Mouse (Mus musculus) midbrain, embryonic 10.5 days (tissue): ENCODE data around the gene Zfp853. TPM values are rescaled to one million over a fixed set of nuclear protein-coding genes. Genes with fewer than 3 reads are reported as not detected.

Experiments used
- DNase-seq: peaks from one replicate; pipeline ENCODE4 v3.0.0-alpha.2; 2017; ENCODE audit warnings: low spot score
- H3K27ac ChIP-seq: fragments of 300-500 bp; sonication (generic); replicated peaks from 2 replicates; pipeline ENCODE4 v1.5.1; 2016; ENCODE audit warnings: mild to moderate bottlenecking
- H3K27me3 ChIP-seq: fragments of 300-500 bp; sonication (generic); 2 replicates; pipeline ENCODE4 v1.6.1; 2016; ENCODE audit warnings: low read depth, mild to moderate bottlenecking; ENCODE audit not compliant: poor library complexity, severe bottlenecking
- H3K36me3 ChIP-seq: fragments of 300-500 bp; sonication (generic); 2 replicates; pipeline ENCODE4 v1.6.1; 2016; ENCODE audit warnings: mild to moderate bottlenecking, moderate library complexity
- H3K4me1 ChIP-seq: fragments of 300-500 bp; sonication (generic); 2 replicates; pipeline ENCODE4 v1.6.1; 2016
- H3K4me3 ChIP-seq: fragments of 300-500 bp; sonication (generic); 2 replicates; pipeline ENCODE4 v1.5.1; 2016; ENCODE audit warnings: mild to moderate bottlenecking, moderate library complexity
- H3K9me3 ChIP-seq: fragments of 300-500 bp; sonication (generic); replicated peaks from 2 replicates; pipeline ENCODE4 v1.6.1; 2016; ENCODE audit warnings: mild to moderate bottlenecking
- WGBS: fragments of 180-500 bp; shearing (Covaris S2); methylation state at CpG from one replicate; pipeline ENCODE4 v1.1.7; 2016; 5-methylcytosine and 5-hydroxymethylcytosine counted together
- polyA plus RNA-seq: library from polyadenylated mRNA; unstranded; fragments of >200 nt; fragmentation: Nextera tagmentation; extraction: Ambion mirVana; gene quantifications from 2 replicates; pipeline ENCODE4 v1.2.1, GENCODE M21; 2016

Gene Zfp853
- polyA plus RNA-seq, 1 experiment from 2014 or later: not detected

GRCm38 (mm10) chr5:143311886-143312285, 18.5 kb upstream of the Zfp853 start:
- Histone ChIP-seq H3K9me3 (no peaks in the 10 kb centered on the region), H3K4me1 (peaks cover 29% of the 10 kb centered on the region), H3K27ac (no peak overlapping the region), H3K4me3 (no peak overlapping the region; the same call in 1 of the 2 replicates), H3K36me3 (peaks cover 80% of the 10 kb centered on the region), H3K27me3 (no peaks in the 10 kb centered on the region)
- DNase-seq: peak; percentile 78
- 73% methylated on average over 8 of the region's 8 CpGs for WGBS

- Histone ChIP-seq H3K4me1 (peaks cover 19% of the 10 kb centered on the region), H3K4me3 (no peak overlapping the region), H3K36me3 (peaks cover 88% of the 10 kb centered on the region), H3K27me3 (no peaks in the 10 kb centered on the region), H3K27ac (no peak overlapping the region), H3K9me3 (no peaks in the 10 kb centered on the region)
- WGBS: 97% methylated on average over 7 of the region's 7 CpGs
- DNase-seq: no peak
These were observed 16.5 kb upstream of the Zfp853 start for GRCm38 (mm10) chr5:143309916-143310315.

- H3K4me3 ChIP-seq: no peak overlapping the region
- H3K4me1 ChIP-seq: peaks cover 11% of the 10 kb centered on the region
- DNase-seq: no peak
- H3K36me3 ChIP-seq: peaks cover 99% of the 10 kb centered on the region
- 95% methylated on average over 5 of the region's 5 CpGs for WGBS
- no peaks in the 10 kb centered on the region for H3K27me3 ChIP-seq
- H3K9me3 ChIP-seq: no peaks in the 10 kb centered on the region
- no peak overlapping the region for H3K27ac ChIP-seq
These were observed 15.4 kb upstream of the Zfp853 start for GRCm38 (mm10) chr5:143308825-143309224.

- DNase-seq: no peak
- Histone ChIP-seq H3K27ac (no peak overlapping the region), H3K4me1 (no peaks in the 10 kb centered on the region), H3K36me3 (peaks cover 100% of the 10 kb centered on the region), H3K4me3 (no peak overlapping the region), H3K9me3 (no peaks in the 10 kb centered on the region; the same call in 1 of the 2 replicates), H3K27me3 (no peaks in the 10 kb centered on the region)
- 94% methylated on average over 7 of the region's 7 CpGs for WGBS
These were observed 10.8 kb upstream of the Zfp853 start for GRCm38 (mm10) chr5:143304251-143304650.

GRCm38 (mm10) chr5:143301296-143301695, 7.9 kb upstream of the Zfp853 start:
- 86% methylated on average over 8 of the region's 8 CpGs for WGBS
- no peak for DNase-seq
- Histone ChIP-seq H3K36me3 (peaks cover 88% of the 10 kb centered on the region), H3K4me3 (no peak overlapping the region), H3K9me3 (peaks cover 3% of the 10 kb centered on the region; the same call in 1 of the 2 replicates), H3K27me3 (no peaks in the 10 kb centered on the region), H3K4me1 (no peaks in the 10 kb centered on the region), H3K27ac (no peak overlapping the region)

- WGBS: 92% methylated on average over 4 of the region's 4 CpGs
- peaks cover 5% of the 10 kb centered on the region for H3K27me3 ChIP-seq
- no peak overlapping the region for H3K4me3 ChIP-seq
- H3K9me3 ChIP-seq: peaks cover 3% of the 10 kb centered on the region; the same call in 1 of the 2 replicates
- H3K4me1 ChIP-seq: no peaks in the 10 kb centered on the region
- no peak overlapping the region for H3K27ac ChIP-seq
- DNase-seq: peak; percentile 49
- H3K36me3 ChIP-seq: peaks cover 82% of the 10 kb centered on the region
These were observed 6.3 kb upstream of the Zfp853 start for GRCm38 (mm10) chr5:143299686-143300085.

GRCm38 (mm10) chr5:143298391-143298790, 5.0 kb upstream of the Zfp853 start:
- Histone ChIP-seq H3K4me3 (no peak overlapping the region), H3K36me3 (peaks cover 69% of the 10 kb centered on the region), H3K4me1 (peaks cover 3% of the 10 kb centered on the region), H3K27ac (no peak overlapping the region), H3K9me3 (peaks cover 3% of the 10 kb centered on the region; the same call in 1 of the 2 replicates), H3K27me3 (peaks cover 18% of the 10 kb centered on the region)
- DNase-seq: no peak
- WGBS: 94% methylated on average over 7 of the region's 7 CpGs

GRCm38 (mm10) chr5:143297986-143298385, 4.6 kb upstream of the Zfp853 start:
- peaks cover 3% of the 10 kb centered on the region; the same call in 1 of the 2 replicates for H3K9me3 ChIP-seq
- WGBS: 95% methylated on average over 9 of the region's 9 CpGs
- DNase-seq: no peak
- H3K27ac ChIP-seq: no peak overlapping the region
- peaks cover 22% of the 10 kb centered on the region for H3K27me3 ChIP-seq
- peaks cover 7% of the 10 kb centered on the region for H3K4me1 ChIP-seq
- peaks cover 65% of the 10 kb centered on the region for H3K36me3 ChIP-seq
- H3K4me3 ChIP-seq: no peak overlapping the region

GRCm38 (mm10) chr5:143295330-143295729, 1.9 kb upstream of the Zfp853 start:
- H3K4me1 ChIP-seq: peaks cover 12% of the 10 kb centered on the region
- DNase-seq: no peak
- peaks cover 38% of the 10 kb centered on the region for H3K36me3 ChIP-seq
- peaks cover 49% of the 10 kb centered on the region for H3K27me3 ChIP-seq
- H3K9me3 ChIP-seq: peaks cover 3% of the 10 kb centered on the region; the same call in 1 of the 2 replicates
- no peak overlapping the region for H3K27ac ChIP-seq
- 86% methylated on average over 2 of the region's 2 CpGs for WGBS
- no peak overlapping the region for H3K4me3 ChIP-seq

- Histone ChIP-seq H3K9me3 (peaks cover 3% of the 10 kb centered on the region; the same call in 1 of the 2 replicates), H3K27me3 (peaks cover 54% of the 10 kb centered on the region), H3K27ac (no peak overlapping the region), H3K4me3 (no peak overlapping the region), H3K4me1 (peaks cover 12% of the 10 kb centered on the region), H3K36me3 (peaks cover 33% of the 10 kb centered on the region)
- 91% methylated on average over 3 of the region's 3 CpGs for WGBS
- DNase-seq: no peak
These were observed 1.4 kb upstream of the Zfp853 start for GRCm38 (mm10) chr5:143294862-143295261.

- H3K27ac ChIP-seq: no peak overlapping the region; the same call in 1 of the 2 replicates
- H3K36me3 ChIP-seq: peaks cover 13% of the 10 kb centered on the region
- no peaks in the 10 kb centered on the region for H3K9me3 ChIP-seq
- 3% methylated on average over 19 of the region's 19 CpGs for WGBS
- peak overlapping the region; percentile 52 for H3K4me3 ChIP-seq
- peaks cover 21% of the 10 kb centered on the region for H3K4me1 ChIP-seq
- no peak for DNase-seq
- peaks cover 73% of the 10 kb centered on the region for H3K27me3 ChIP-seq
These were observed 544 bp downstream of the Zfp853 start for GRCm38 (mm10) chr5:143292879-143293278.

GRCm38 (mm10) chr5:143289299-143289698, 4.1 kb downstream of the Zfp853 start:
- Histone ChIP-seq H3K36me3 (no peaks in the 10 kb centered on the region), H3K9me3 (no peaks in the 10 kb centered on the region), H3K4me1 (peaks cover 27% of the 10 kb centered on the region), H3K27ac (no peak overlapping the region), H3K4me3 (no peak overlapping the region), H3K27me3 (peaks cover 94% of the 10 kb centered on the region)
- WGBS: 76% methylated on average over 9 of the region's 9 CpGs
- DNase-seq: no peak

GRCm38 (mm10) chr5:143288378-143288911, 5.0 kb downstream of the Zfp853 start:
- no peak overlapping the region for H3K27ac ChIP-seq
- H3K9me3 ChIP-seq: no peaks in the 10 kb centered on the region
- H3K36me3 ChIP-seq: no peaks in the 10 kb centered on the region
- peaks cover 24% of the 10 kb centered on the region for H3K4me1 ChIP-seq
- H3K27me3 ChIP-seq: peaks cover 89% of the 10 kb centered on the region
- 10% methylated on average over 9 of the region's 9 CpGs for WGBS
- H3K4me3 ChIP-seq: peak overlapping the region; percentile 53
- DNase-seq: no peak
